Mouse (Mus musculus): ENCODE data around the gene Rrp36. TPM values are rescaled to one million over a fixed set of nuclear protein-coding genes. Genes with fewer than 3 reads are reported as not detected.

Gene Rrp36
- total RNA-seq, 2 experiments from 2014 or later = 24.0 to 27.1 TPM

DNA sequence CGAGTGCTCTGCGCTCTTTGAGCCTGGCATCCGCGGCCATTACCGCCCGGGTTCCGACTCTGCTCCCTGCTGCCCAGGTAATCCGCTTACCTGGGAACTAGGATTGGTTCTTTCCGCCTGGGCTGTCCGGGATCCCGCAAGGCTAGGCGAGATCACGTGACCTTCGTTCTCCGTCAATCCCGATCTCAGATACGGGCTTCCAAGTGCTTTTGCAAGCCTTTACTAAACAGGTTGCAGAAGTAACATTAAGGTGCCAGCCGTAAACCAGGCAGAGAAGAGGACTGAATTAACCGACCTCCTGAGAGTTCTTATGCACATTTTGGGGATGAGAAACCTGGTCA lies 27.9 kb downstream of the Rrp36 start:
- DNase-seq = no peak

DNA sequence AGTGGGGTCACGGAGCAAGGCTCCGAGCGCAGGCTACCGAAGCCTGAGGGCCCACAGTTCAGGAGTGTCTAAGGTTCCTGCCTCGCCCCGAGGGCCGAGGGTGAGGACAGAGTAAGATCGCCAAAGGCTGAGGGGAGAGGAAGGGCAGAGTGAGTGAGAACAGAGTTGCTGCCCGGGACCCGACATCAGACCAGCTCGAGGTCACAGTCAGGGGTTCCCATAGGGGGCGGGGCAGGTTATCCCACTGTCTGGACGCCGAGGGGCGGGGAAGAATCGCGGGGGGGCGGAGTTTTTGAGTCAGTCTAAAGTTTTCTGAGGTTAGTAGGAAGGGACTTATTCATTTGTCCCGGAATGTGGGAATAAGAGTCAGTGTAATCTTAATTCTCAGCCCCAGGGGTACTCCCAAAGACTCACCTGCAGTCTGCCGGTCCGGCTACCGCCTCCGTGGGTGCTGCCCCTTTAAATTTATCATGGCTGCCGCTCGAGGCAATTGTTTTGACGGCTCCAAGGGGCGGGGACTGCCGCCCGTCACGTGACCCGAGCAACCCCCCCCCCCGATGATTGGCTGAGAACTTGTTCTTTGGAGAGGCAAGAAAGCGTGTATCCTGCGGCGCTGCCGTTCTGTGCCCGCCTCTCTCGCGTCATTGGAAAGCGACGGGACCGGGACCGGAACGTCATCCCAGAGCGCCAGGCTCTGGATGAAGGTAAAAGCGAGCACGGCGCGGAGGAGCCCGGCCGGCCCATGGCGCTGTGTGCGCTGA lies 28.4 kb downstream of the Rrp36 start, which contains the start of the genes Klc4 and Mrpl2:
Klc4 (minus strand) TSS at position 462 of the 761 bp plus-strand sequence.
Mrpl2 (plus strand) TSS at position 669 of the 761 bp plus-strand sequence.
- DNase-seq = peak; percentile 99

DNA sequence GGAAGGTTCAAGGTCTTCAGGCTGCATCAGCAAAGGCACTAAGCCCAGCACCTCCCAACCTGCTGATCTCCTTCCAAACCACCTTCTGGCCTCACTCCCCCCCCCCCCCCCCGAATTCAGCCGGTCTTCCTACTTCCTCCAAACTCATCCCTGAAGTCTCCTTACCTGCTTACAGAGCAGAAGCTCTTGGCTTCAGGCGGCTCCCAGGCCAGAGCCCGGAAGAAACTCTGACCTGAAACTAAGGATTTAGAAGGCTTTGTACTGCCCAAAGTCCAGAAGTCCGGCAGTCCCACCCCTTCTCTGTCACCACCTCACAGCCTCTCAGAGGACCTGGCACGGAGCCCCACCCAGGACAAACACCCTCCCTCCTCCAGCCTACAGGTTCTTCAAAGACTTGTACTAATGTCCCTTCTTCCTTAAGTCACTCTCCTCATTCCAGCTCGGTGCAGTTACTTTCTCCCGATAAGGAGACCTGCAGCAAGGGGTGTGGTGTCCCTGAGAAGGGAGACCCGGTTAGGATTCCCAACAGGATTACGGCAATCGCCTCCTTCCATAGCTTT lies 29.2 kb downstream of the Rrp36 start:
- peak; percentile 83 for DNase-seq

DNA sequence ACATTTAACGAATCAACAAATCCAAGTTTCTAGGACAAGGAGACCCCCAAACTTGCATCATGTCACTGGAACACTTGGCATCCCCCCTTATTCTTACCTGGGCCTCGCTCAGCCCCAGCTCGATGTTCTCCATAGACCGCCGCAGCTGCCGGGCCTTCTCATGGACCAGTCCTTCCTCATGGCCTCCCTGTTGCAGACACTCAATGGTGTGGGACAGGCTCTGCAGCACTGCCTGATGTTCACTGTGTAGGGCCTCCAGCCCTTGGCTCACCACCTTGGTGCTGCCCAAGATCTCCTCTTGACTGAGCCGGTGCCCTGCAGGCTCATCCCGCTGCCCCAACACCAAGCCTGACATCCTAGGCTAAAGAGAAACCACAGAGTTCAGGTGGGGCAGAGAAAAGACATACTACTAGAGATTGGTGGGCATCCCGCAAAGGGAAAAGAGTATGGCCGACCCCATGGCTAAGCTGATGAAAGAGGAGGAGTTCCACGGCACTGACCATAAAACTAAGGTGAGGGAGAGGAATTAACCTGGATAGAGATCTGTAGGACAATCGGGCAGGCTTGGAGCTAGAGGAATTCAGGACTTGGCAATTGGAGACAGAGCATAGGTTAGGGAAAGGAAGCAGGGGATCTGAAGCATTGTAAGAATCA lies 29.9 kb downstream of the Rrp36 start:
- DNase-seq = no peak

DNA sequence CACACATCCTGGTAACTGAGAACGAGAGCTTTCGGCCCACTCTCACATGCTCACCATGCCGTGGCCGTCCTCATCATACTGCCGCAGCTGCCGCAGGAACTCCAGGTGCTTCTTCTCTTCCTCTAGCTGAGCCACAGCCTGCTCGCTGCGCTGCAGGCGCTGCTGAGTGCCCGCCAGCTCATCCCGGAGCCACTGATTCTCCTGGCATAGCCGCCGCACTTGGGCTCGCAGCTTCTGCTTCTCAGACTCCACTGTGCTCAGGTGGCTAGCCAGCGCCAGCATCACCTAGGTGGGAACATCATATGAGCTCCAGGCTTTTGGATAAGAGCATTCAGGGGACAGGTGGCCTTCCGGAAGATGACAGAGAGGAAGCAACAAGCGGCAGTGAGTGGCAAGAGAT lies 32.1 kb downstream of the Rrp36 start:
- DNase-seq = no peak

DNA sequence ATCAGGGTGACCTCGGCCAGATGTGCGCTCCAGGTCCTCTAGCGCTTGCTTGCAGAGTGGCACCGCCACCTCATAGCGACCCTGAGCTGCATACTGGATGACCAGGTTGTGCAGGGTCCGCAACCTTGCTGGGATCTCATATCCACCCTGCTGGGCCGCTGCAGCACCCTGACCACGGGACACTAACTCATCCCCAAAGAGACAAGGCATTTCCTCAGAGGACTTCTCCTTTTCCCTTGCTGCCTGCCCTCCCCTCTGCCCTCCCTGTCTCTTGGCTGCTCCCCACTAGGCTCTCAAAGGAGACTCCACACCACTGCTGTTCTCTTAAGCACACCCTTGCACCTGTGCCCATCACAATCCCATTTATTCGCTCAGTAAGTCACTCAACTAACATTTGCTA lies 34.2 kb downstream of the Rrp36 start:
- no peak for DNase-seq

DNA sequence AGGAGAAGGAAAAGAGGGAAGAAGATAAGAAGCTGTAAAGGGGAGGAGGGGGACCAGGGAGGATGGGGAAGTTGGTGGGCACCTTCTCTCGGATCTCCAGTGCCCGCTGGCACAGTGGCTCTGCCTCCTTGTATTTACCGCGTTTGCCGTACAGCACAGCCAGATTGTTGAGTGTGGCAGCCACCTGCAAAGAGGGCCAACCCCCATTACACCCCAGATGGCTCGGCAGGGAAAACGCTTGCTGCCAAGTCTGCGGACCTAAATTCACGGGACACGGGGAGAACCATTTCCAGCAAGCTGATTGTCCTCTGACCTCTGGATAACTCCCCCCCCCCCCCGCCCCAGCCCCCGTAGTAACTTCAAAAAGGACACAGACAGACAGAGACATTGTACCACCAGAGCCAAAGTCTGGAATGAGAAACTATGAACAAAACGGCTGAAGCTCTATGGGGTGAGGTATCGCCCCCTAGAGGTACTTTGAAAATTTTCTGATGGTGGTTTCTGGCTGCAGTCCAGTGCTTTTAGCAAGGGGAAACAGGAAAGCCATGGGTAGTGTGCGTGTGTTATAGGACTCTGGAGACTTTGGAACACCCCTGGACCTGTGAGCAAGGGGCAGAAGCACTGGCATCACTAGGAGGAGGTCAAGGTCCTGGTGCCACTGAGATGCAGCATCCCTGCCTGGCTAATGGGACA lies 37.2 kb downstream of the Rrp36 start:
- peak; percentile 75 for DNase-seq

DNA sequence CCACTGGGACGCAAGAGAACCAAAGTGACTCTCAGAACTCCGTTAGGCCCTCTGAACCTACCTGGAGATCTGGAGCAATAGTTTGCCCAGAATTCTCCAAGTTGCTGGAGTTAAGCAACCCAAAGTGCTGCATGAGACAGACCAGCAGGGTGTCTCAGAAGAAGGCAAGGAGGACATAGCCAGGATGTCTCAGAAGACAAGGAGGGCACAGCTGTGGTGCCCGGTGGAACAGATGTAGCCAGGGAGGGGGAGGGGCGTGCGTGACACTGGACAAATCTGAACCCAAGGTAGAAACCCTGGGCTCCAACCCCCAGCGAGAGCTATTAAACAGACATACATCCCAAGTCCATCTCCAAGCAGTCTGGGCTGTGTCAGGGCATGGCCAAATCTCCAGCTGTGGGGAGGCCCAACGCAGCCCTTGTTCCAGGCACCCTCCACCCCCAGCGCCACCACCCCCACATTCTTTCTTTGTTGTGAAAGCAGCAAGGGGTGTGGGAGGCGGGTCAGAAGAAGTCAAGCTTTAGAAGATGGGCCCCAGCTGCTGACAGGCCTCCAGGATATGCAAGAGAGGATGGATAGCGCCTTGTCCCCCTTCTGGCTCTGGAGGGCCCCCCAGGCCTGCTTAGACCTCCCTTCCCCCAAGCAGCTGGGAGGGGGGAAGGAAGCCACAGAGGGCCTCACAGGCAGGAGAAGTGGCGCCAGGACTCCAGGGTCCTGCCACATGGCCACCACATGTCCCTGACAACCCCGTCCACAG lies 44.3 kb downstream of the Rrp36 start:
- DNase-seq = peak; percentile 40

DNA sequence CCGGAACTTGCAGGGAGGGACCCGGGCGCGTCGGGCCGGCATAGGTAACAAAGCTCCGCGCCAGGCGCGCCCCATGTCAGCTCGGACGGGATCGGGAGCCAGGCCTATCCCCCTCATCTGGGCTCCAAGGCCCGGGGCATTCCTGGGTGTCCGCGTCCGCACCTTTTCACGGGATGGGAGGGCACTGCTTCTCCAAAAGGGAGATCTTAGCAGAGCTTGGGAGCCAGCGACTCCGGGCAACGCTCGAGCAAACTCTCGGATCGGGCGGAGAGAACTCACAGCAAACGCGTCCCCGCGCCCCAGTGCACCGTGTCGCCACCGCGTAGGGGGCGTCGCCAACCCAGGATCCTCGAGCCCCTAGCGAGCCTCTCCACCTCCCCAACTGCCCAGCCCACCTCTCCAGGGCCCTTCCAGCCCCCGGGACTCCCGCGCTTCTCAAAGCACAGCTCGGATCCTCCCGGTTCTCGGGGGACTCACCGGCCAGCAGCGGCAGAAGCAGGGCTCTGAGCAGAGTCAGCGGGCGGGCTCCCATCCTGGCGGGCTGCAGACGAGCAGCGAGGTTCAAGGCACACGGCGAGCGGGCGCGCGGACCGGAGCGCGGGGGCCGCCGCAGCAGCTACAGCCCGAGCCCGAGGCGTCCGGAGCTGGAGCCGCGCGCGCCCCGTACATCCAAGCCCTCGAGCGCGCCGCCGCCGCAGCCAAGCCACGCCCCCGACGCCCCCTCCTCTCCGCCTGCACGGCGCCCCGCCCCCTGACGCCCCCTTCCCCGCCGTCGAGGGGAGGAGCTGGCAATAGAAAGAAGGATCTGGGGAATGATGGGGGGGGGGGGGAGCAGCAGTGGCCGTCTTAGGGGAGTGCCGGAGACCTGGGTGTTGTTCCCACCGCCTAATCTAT lies 45.1 kb downstream of the Rrp36 start, which contains the start of gene Ptk7:
Ptk7 (minus strand) TSS at position 714 of the 894 bp plus-strand sequence.
- peak; percentile 84 for DNase-seq

DNA sequence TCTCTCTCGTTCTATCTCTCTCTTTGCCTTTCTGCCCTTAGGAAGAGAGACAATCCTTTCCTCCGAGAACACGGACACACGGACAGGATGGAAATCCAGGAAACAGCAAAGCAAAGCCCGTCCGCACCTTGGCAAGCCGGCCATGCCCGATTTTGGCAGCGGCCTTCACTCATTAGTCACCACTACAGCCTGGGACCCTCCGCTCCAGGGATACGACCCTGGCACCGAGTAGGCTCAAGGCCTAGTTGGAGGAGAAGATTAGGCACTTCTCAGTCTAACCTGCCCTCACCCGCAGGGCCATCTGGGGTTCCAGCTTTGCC lies 45.7 kb downstream of the Rrp36 start:
- no peak for DNase-seq

DNA sequence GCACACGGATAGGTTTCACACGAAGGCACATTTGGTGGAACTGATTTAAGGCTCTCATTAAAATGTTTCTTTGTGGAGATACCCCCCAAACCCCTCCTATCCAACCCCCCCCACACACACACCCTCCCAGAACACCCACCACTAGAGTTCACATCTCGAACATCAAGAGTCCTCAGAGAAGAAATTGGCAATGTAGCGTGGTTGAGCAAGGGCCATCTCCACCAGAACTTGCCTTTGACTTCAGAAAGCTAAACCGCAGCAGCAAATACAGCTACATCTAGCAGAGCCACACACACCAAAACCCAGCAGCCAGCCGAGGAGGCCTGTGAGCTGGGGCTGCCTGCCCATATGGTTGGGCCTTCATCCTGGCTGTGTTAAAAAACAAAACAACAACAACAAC lies 46.7 kb downstream of the Rrp36 start:
- no peak for DNase-seq

DNA sequence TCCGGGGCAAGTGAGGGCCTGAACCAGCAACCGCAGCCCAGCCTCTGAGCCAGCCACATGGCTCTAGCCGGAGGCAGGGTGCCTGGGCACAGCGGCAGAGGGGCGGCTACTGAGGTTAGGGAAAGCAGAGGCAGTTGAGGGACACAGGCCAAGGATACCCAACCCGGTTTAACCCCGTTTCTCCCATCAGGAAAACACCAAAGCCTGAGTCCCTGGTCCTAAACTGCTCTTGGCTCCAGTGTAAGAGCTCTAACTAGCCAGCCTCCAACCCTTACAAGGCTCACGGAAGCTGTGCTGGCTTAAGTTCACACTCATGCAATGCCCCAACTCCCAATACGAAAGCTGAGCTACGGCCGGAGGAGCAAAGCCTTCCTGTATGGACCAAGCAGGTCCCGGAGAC lies 49.6 kb downstream of the Rrp36 start:
- no peak for DNase-seq

DNA sequence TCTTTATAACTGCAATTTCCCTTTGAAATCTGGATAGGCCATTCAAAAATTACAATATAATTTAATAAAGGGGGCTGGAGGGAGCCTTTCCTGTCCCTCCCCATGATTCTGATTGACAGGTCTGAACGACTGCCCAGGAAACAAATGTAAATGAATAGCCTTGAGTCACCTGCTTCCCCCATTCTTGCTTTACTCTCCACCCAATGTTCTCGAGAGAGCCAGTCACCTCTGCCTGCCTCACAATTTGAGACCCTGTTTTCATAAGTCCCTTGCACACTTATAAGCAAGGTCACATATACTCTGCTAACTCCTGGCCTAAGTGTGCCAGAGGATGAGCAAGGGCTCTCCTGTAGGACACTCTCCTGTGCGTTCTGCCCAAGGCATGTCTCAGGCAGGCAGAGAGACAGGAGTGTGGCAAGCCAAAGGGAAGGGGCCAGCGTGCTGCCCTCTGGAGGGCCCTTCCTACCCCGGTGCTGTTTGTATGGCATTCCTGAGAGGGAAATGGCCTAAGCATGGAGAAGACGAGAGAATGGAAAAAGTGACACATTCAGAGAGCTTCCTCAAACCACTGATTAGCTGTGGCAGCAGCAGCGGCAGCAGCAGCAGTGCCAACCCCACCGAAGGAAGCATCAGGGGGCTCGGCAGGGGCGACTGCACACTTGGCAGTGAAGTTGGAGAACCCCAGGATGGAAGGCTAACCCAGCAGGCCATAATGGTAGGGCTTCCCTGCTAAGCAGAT lies 50.2 kb downstream of the Rrp36 start:
- no peak for DNase-seq

DNA sequence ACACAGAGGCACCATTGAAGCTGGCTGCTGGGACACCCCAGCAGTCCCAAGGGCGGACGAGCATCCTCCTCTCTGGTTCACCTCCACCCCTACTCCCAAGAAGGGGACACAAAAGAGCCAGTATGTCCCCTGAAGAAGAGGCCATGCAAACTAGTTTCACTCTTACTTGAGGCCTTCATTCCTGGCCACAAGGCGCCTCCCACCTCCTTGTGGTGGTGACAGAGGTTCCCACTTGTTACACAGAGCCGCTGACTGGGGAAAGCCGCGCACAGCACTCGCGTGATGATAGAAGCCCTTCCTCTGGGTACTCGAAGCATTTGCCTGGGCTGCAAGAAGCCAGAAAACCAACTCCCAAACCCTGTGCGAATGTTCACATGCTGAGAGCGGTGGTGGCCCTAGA lies 51.9 kb downstream of the Rrp36 start:
- no peak for DNase-seq

DNA sequence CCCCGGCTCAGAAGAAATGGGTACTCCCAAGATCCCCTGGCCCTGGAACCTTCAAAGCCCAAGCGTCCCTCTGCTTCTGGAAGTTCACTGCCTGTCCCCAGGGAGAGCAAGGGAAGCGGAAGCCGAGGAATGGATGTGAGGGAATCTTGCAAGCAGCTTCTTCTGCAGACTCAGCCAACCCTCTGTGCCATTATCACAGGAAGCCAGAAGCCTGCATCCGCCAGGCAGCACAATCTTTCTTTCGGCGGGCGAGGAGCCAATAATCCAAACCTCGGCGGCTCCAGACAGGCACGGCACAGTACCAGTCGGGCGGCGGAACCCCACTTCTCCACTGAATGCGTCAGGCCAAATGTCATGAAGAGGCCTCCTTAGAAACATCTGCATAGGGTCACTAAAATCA lies 52.8 kb downstream of the Rrp36 start:
- DNase-seq = peak; percentile 78

DNA sequence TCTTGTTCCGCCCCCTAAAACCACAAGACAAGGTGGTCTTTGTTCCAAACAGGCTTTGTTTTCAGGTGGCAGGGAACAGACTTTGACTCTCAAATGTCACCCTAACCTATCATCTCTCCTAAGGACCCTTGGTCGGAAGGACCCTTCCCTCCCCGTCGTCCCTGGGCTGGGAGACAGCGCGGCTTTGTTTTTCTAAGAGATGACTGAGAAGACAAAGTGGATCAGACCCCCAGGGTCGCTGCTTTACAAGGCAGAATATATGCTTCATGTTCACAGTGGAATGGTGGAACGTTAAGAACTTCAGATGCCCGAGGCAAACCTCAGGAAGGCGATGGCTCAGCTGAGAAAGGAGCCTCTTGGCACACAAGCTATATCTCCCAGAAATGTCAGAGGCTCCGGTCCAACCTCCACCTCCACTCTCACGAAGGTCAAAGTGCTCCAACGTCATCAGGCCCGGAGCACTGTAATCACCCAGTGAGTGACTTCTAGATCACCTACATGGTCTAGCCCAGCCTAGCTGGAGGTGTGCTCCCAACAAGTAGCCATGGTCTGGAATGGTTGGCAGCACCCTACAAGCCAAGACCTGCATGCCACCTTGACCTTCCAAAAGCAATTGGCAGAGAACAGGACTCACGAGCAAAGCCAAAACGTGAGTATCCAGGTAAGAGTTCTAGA lies 54.3 kb downstream of the Rrp36 start:
- no peak for DNase-seq

DNA sequence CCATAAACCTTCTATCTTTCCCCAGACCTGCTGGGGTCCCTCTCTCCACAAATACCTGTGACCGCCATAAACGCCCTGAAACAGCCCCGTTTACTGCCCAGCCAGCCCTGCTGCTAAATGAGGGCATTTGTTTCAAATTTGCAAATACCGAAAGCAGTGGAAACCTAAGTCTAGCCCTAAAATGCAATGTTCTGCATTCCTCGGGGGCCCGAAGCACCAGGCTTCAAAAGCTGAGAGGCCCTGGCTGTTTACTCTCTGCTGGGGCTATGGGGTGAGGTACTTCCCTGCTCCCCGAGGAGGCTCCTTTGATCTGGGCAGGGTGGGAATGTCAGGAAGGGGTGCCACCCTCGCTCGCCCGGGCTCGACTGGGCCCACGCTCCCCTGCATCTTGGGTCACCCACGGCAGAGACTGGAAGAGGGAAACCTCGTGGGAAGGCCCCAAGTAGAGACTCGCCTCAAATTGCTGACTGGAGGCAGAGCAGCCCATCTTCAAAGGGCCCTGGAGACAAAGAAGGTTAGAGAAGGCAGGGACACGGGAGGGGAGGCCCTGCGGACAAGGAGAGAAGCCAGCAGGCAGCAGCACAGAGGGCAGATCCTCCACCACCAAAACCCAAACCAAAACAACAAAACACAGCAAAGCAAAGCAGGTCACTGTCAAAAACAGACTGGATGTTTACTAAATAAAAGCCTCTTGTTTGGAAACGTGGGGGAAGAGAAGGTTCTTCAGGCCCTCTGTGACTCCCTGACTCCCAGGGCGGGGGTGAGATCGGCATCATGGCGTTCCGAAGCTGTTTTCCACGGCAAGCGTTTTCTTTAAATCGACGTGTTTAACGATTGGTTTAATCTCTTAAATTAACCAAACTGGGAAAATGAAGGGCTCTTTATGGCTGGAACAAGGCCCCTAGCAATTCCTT lies 55.1 kb downstream of the Rrp36 start:
- no peak for DNase-seq

DNA sequence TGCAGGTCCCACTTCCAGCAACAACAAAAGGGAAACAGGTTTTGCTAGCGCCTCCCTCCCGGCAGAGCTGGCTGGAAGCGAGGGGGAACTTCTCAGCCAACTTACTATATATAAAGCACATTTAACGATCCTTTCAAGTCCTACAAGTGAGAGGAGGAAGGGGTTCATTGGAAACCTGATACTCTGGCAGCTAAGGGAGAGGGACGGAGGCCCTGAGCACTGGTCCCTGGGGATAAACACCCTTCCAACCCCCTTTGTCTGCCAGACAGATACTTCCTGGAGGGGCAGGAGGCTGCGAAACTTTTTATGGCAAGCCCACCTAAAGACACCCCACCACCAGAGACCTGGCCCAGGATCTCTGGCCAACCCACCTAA lies 55.8 kb downstream of the Rrp36 start:
- no peak for DNase-seq

DNA sequence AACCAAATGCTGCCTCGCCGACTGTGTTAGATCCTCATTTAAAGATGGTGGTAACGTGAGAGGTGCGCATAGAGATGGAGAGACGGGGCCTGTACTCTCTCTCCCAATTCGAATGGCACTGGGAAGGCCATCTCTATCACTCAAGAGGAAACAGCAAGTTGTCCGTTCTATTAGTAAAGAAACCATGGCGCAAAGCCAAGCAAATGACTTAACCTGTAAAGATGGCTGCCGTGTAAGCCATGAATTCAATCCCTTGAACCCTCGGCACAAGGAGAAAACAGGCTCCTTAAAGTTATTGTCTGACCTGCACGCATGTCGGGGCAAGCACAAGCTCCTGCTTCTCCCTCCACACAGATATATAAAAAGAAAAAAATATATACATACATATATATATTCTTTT lies 56.4 kb downstream of the Rrp36 start:
- DNase-seq = no peak

All from adrenal gland, postnatal 10 days (tissue).